Mouse (Mus musculus) spleen, adult 18-20 months (tissue): ENCODE results near the gene Hist2h3b.
A peak's percentile ranks its signal among the peaks of the same experiment; 100 is the strongest.
"Not testable (repeated sequence)": the region's sequence is repeated elsewhere in the genome, so short reads cannot be mapped to it uniquely, and the experiment has no call there.

ENCODE experiments used
- DNase-seq, 2 experiments: peaks; one replicate each; pipeline ENCODE4 v3.0.0; 2022; ENCODE audit warnings: mixed read lengths in 2 of 2

Gene Hist2h3b

GRCm38 (mm10) chr3:96262979-96263550, 5.4 kb upstream of the Hist2h3b start, which contains the start of gene Hist2h4:
TSS of gene Hist2h4 (minus strand) at chr3:96263311.
- peak; percentile 87 to 91 for DNase-seq

GRCm38 (mm10) chr3:96263558-96264403, 4.7 kb upstream of the Hist2h3b start:
- peak; percentile 40 to 52 for DNase-seq

- DNase-seq = no peak
Measured at GRCm38 (mm10) chr3:96264404-96264949, 4.0 kb upstream of the Hist2h3b start.

GRCm38 (mm10) chr3:96266132-96266710, 2.2 kb upstream of the Hist2h3b start:
- no peak for DNase-seq

DNA sequence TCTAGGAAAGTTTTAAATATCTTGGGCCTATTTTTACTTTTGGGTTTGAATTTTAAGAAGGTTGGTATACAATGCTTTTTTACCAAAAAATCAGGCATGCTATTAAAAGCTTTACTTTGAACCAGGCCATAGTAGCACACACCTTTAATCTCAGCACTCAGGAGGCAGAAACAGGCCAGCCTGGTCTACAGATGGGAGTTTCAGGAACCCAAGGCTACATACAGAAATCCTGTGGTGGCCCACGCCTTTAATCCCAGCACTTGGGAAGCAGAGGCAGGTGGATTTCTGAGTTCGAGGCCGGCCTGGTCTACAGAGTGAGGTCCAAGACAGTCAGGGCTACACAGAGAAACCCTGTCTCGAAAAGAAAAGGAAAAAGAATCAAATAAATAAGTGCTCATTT, 913 bp upstream of the Hist2h3b start:
- DNase-seq = no peak

DNA sequence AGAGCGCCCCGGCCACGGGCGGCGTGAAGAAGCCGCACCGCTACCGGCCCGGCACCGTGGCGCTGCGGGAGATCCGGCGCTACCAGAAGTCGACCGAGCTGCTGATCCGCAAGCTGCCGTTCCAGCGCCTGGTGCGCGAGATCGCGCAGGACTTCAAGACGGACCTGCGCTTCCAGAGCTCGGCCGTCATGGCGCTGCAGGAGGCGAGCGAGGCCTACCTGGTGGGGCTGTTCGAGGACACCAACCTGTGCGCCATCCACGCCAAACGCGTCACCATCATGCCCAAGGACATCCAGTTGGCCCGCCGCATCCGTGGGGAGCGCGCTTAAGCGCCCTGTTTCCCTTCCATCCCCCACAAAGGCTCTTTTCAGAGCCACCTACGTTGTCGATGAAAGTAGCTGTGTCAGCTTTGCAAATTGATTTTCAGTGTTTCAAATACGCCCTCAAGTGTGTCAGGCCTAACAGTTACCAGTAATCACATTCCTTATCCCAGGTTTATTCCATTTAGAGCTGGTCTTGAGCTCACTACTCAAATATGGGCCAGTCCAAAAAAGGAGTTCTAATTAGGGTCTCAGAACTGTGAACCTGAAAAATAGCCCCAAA, 423 bp downstream of the Hist2h3b start:
- DNase-seq = peak; percentile 18 to 36

DNA sequence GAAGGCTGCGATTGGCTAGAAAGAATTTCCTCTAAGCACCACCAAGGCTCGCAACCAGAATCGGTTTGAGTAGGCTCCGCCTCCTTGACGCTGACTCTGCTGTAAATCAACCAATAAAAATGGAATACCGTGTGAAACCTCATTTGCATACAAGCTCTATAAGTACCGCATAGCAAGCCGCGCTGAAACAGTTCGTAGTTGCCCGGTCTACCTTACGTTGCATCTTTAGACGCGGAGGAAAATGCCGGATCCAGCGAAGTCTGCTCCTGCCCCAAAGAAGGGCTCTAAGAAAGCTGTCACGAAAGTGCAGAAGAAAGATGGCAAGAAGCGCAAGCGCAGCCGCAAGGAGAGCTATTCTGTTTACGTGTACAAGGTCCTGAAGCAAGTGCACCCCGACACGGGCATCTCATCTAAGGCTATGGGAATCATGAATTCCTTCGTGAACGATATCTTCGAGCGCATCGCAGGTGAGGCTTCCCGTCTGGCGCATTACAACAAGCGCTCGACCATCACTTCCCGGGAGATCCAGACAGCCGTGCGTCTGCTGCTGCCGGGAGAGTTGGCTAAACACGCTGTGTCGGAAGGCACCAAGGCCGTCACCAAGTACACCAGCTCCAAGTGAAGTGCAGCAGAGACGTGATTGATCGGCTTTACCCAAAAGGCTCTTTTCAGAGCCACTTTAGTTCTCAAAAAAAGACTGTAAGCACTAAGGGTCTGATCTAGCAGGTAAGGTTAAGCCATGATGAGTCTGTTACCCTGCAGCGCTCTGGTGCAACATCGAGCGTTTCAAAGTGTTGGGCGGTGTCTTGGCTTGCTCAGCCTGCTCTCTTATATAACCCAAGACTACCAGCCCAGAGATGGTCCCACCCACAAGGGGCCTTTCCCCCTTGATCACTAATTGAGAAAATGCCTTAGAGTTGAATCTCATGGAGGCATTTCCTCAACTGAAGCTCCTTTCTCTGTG, 1.3 kb downstream of the Hist2h3b start, which contains the start of gene Hist2h2bb:
Hist2h2bb (plus strand) TSS at position 242 of the 964 bp plus-strand sequence.
- peak; percentile 78 to 81 for DNase-seq

GRCm38 (mm10) chr3:96273591-96274465, 5.4 kb downstream of the Hist2h3b start:
- DNase-seq = no peak

DNA sequence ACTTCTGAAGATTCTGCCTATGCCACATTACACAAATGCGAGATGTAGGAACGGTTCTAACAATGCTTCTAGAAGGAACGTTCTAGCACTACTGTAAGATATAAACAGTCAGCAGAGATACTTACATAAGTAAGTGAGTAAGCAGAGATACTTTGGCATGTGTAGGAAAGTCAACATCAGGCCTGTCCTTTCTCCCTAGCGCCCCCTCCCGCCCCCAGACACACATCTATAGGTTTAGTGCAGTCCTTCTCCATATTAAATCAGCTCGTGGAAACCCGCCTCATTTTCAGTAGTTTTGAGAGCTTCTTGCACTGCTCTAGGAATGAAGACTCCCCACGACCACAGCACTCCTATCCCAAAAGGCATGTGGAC, 9.0 kb downstream of the Hist2h3b start:
- peak; percentile 34 to 61 for DNase-seq

- DNase-seq = peak; percentile 83 to 88
Measured at GRCm38 (mm10) chr3:96277800-96278624, 9.6 kb downstream of the Hist2h3b start.

DNA sequence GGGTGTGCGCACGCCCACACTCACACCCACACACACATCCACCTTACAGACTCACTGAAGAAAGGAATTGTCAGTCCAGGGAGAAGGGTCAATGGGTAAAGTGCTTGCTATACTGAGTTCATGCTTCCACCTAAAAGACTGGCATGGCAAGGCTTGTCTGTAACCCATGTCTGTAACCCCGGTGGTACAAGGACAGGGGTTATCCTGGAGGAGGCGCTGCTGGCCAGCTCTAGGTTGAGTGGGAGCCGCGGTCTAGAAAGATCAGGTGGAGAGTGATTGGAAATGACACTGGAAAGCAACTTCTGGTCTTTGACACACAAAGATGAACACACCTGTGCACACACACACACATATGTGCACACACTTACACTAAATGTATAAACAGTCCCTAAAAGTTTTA, 12.2 kb downstream of the Hist2h3b start:
- no peak for DNase-seq

- DNase-seq = no peak
Measured at GRCm38 (mm10) chr3:96284457-96284856, 16.0 kb downstream of the Hist2h3b start.

DNA sequence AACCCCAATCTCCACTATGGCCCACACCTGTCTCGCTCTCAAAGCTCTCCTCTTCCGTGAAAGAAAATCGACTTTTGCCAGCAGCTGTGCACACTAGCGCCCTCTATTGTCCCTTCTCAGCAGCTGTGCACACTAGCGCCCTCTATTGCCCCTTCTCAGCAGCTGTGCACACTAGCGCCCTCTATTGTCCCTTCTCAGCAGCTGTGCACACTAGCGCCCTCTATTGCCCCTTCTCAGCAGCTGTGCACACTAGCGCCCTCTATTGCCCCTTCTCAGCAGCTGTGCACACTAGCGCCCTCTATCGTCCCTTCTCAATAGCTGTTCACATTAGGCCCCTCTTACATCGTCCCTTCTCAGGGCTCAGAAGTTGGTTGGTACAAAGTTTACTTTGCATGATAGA, 18.9 kb downstream of the Hist2h3b start:
- DNase-seq = not testable (repeated sequence)

- no peak for DNase-seq
Measured at GRCm38 (mm10) chr3:96289201-96289600, 20.7 kb downstream of the Hist2h3b start.

DNA sequence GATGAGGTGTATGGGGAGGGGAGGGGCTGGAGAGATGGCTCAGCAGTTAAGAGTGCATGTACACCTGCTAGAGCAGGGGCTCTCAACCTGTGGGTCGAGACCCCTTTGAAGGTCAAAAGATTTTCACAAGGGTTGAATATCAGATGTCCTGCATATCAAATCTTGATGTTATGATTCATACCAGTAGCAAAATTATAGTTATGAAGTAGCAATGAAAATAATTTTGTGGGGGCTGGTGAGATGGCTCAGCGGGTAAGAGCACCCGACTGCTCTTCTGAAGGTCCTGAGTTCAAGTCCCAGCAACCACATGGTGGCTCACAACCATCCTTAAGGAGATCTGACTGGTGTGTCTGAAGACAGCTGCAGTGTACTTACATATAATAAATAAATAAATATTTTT, 22.3 kb downstream of the Hist2h3b start:
- DNase-seq = not testable (repeated sequence)

- no peak for DNase-seq
Measured at GRCm38 (mm10) chr3:96292641-96293040, 24.2 kb downstream of the Hist2h3b start.

GRCm38 (mm10) chr3:96293368-96293767, 24.9 kb downstream of the Hist2h3b start:
- no peak for DNase-seq

DNA sequence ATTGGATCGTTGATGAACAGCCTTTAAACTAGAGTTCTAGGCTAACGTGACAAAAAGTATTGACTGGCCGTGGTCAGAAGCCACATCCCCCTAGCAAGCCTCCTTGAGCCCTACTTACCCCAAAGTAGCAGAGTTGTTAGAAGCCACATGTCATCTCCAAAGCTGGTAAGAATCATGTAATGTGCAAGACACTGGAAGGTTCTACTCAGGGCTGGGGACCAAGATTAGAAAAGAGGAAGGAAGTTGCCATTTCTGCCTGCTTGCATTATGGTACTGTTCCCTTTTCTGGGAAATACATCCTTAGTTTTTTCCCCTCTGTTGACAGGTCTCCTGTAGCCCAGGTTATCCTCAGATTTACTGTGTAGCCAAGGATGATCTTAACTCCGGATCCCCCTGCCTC, 25.3 kb downstream of the Hist2h3b start, which contains the start of gene Fcgr1:
Fcgr1 (minus strand) TSS at position 183 of the 400 bp plus-strand sequence.
- DNase-seq = no peak

DNA sequence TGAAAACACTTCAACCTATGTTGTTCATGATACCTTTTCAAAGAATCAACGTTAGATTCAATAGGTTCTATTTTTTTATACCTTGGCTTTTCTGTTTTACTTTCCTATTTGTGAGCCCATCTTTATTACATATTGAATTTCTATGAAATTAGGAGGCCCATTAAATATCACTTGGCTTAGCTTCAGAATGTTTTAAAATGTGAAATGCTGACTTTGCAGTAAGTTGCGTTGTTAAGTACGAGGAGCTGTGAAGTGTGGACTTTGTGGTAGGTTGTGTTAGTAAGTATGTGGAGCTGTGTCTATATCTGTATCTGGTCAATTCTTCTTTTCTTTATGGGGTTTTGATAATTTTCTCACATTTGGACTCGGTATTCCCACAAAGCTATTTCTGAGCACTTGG, 29.9 kb downstream of the Hist2h3b start:
- DNase-seq = no peak

DNA sequence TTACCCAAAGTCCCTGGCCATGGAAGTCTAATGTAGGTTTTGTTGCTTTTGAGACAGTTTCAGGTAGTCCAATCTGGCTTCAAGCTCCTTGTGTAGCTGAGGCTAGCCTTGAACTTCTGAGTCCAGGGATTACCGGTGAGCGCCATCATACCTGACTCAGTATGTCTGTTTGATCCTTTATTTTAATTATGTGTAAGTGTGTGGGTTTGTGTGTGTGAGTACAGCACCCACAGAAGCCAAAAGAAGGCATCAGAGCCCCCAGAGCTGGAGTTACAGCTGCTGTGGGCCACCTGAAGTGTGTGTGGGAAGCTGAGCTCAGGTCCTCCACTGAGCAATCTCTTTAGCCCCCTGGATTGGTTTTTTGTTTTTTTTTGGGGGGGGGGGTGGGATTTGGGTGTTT, 31.1 kb downstream of the Hist2h3b start:
- DNase-seq = no peak
